Mouse (Mus musculus) neural tube, embryonic 12.5 days (tissue): ENCODE data around the gene Trafd1. TPM values are rescaled to one million over a fixed set of nuclear protein-coding genes. Genes with fewer than 3 reads are reported as not detected.

ENCODE experiments used
- ATAC-seq: fragments of 200-750 bp; cut with Nextera tagmentation; 2 replicates; pipeline ENCODE4 v1.8.0; 2017; ENCODE audit warnings: low read depth, mild to moderate bottlenecking, moderate TSS enrichment, moderate library complexity; ENCODE audit not compliant: low FRiP score
- H3K27ac ChIP-seq: fragments of 300-500 bp; sonication (generic); 2 replicates; pipeline ENCODE4 v1.5.1; 2016
- H3K27me3 ChIP-seq: fragments of 300-500 bp; sonication (generic); replicated peaks from 2 replicates; pipeline ENCODE4 v1.6.1; 2016; ENCODE audit warnings: mild to moderate bottlenecking
- H3K36me3 ChIP-seq: fragments of 300-500 bp; sonication (generic); 2 replicates; pipeline ENCODE4 v1.6.1; 2016; ENCODE audit warnings: mild to moderate bottlenecking
- H3K4me1 ChIP-seq: fragments of 300-500 bp; sonication (generic); 2 replicates; pipeline ENCODE4 v1.6.1; 2016
- H3K4me2 ChIP-seq: fragments of 300-500 bp; sonication (generic); replicated peaks from 2 replicates; pipeline ENCODE4 v1.6.1; 2016; ENCODE audit warnings: mild to moderate bottlenecking
- H3K4me3 ChIP-seq: fragments of 300-500 bp; sonication (generic); 2 replicates; pipeline ENCODE4 v1.5.1; 2016
- H3K9ac ChIP-seq: fragments of 300-500 bp; sonication (generic); 2 replicates; pipeline ENCODE4 v1.6.1; 2016; ENCODE audit warnings: mild to moderate bottlenecking
- H3K9me3 ChIP-seq: fragments of 300-500 bp; sonication (generic); 2 replicates; pipeline ENCODE4 v1.6.1; 2016; ENCODE audit warnings: mild to moderate bottlenecking
- WGBS: fragments of 180-500 bp; shearing (Covaris S2); methylation state at CpG from one replicate; pipeline ENCODE4 v1.1.7; 2016; 5-methylcytosine and 5-hydroxymethylcytosine counted together
- polyA plus RNA-seq: library from polyadenylated mRNA; unstranded; fragments of >200 nt; fragmentation: Nextera tagmentation; extraction: Ambion mirVana; gene quantifications from 2 replicates; pipeline ENCODE4 v1.2.1, GENCODE M21; 2016

Trafd1 gene
- polyA plus RNA-seq, 1 experiment from 2014 or later: 116 TPM

- ATAC-seq: peak; percentile 96
- peaks cover 10% of the 10 kb centered on the region; the same call in 1 of the 2 replicates for H3K36me3 ChIP-seq
- WGBS: 10% methylated on average over 53 of the region's 53 CpGs
Observed at GRCm38 (mm10) chr5:121397187-121398145, 12.0 kb upstream of the Trafd1 start, which contains the start of gene Naa25. Gene Naa25 (plus strand): TSS chr5:121397936.

GRCm38 (mm10) chr5:121395621-121396020 is 10.2 kb upstream of the Trafd1 start:
- Histone ChIP-seq H3K27ac (no peak overlapping the region), H3K36me3 (peaks cover 1% of the 10 kb centered on the region; the same call in 1 of the 2 replicates), H3K4me2 (no peak overlapping the region), H3K4me3 (no peak overlapping the region), H3K9ac (no peak overlapping the region), H3K4me1 (peaks cover 19% of the 10 kb centered on the region), H3K9me3 (no peaks in the 10 kb centered on the region), H3K27me3 (no peaks in the 10 kb centered on the region)
- WGBS: 84% methylated on average over 5 of the region's 5 CpGs
- ATAC-seq: no peak

More at GRCm38 (mm10) chr5:121397187-121398145, 12.0 kb upstream of the Trafd1 start, which contains the start of gene Naa25:
- no peaks in the 10 kb centered on the region for H3K9me3 ChIP-seq
- peak within 1 kb of the TSS; percentile 20; the same call in 1 of the 2 replicates for H3K27ac ChIP-seq
- H3K4me3 ChIP-seq: peak within 1 kb of the TSS; percentile 92
- H3K9ac ChIP-seq: peak within 1 kb of the TSS; percentile 87
- no peaks in the 10 kb centered on the region for H3K27me3 ChIP-seq
- H3K4me2 ChIP-seq: peak within 1 kb of the TSS; percentile 93
- H3K4me1 ChIP-seq: peaks cover 19% of the 10 kb centered on the region

GRCm38 (mm10) chr5:121393402-121393801 is 8.0 kb upstream of the Trafd1 start:
- Histone ChIP-seq H3K4me1 (peaks cover 7% of the 10 kb centered on the region), H3K9ac (no peak overlapping the region), H3K4me2 (no peak overlapping the region), H3K9me3 (no peaks in the 10 kb centered on the region), H3K27me3 (no peaks in the 10 kb centered on the region), H3K27ac (no peak overlapping the region), H3K4me3 (no peak overlapping the region), H3K36me3 (no peaks in the 10 kb centered on the region)
- 83% methylated on average over 3 of the region's 3 CpGs for WGBS
- ATAC-seq: no peak

- Histone ChIP-seq H3K4me3 (no peak overlapping the region), H3K27ac (no peak overlapping the region), H3K9ac (no peak overlapping the region), H3K36me3 (no peaks in the 10 kb centered on the region), H3K9me3 (no peaks in the 10 kb centered on the region), H3K27me3 (no peaks in the 10 kb centered on the region), H3K4me1 (peaks cover 6% of the 10 kb centered on the region; the same call in 1 of the 2 replicates), H3K4me2 (no peak overlapping the region)
- WGBS: 58% methylated on average over 16 of the region's 16 CpGs
- ATAC-seq: no peak
Observed at GRCm38 (mm10) chr5:121392667-121393380, 7.4 kb upstream of the Trafd1 start.

GRCm38 (mm10) chr5:121389691-121390090 is 4.3 kb upstream of the Trafd1 start:
- Histone ChIP-seq H3K4me3 (no peak overlapping the region), H3K27me3 (no peaks in the 10 kb centered on the region), H3K27ac (no peak overlapping the region), H3K36me3 (no peaks in the 10 kb centered on the region), H3K9ac (no peak overlapping the region), H3K4me1 (peaks cover 6% of the 10 kb centered on the region), H3K9me3 (no peaks in the 10 kb centered on the region), H3K4me2 (no peak overlapping the region)
- ATAC-seq: no peak

- H3K27me3 ChIP-seq: no peaks in the 10 kb centered on the region
- no peaks in the 10 kb centered on the region for H3K9me3 ChIP-seq
- no peak overlapping the region for H3K27ac ChIP-seq
- H3K4me3 ChIP-seq: no peak overlapping the region
- no peak for ATAC-seq
- H3K9ac ChIP-seq: no peak overlapping the region
- WGBS: 57% methylated on average over 7 of the region's 7 CpGs
- no peaks in the 10 kb centered on the region for H3K36me3 ChIP-seq
- no peak overlapping the region for H3K4me2 ChIP-seq
- H3K4me1 ChIP-seq: peaks cover 11% of the 10 kb centered on the region
Observed at GRCm38 (mm10) chr5:121389106-121389505, 3.7 kb upstream of the Trafd1 start.

GRCm38 (mm10) chr5:121387126-121387525 is 1.7 kb upstream of the Trafd1 start:
- peaks cover 11% of the 10 kb centered on the region for H3K4me1 ChIP-seq
- WGBS: 73% methylated on average over 4 of the region's 4 CpGs
- H3K9me3 ChIP-seq: no peaks in the 10 kb centered on the region
- H3K27ac ChIP-seq: no peak overlapping the region
- no peak overlapping the region for H3K4me3 ChIP-seq
- no peak overlapping the region for H3K4me2 ChIP-seq
- H3K27me3 ChIP-seq: no peaks in the 10 kb centered on the region
- no peak overlapping the region for H3K9ac ChIP-seq
- peaks cover 5% of the 10 kb centered on the region; the same call in 1 of the 2 replicates for H3K36me3 ChIP-seq
- no peak for ATAC-seq

- 35% methylated on average over 22 of the region's 22 CpGs for WGBS
- H3K27ac ChIP-seq: no peak overlapping the region
Observed at GRCm38 (mm10) chr5:121386120-121386909, 883 bp upstream of the Trafd1 start.

GRCm38 (mm10) chr5:121384757-121385460 is 523 bp downstream of the Trafd1 start:
- ATAC-seq: peak; percentile 68

More at GRCm38 (mm10) chr5:121386120-121386909, 883 bp upstream of the Trafd1 start:
- ATAC-seq: no peak
- Histone ChIP-seq H3K4me3 (peak overlapping the region; percentile 84), H3K27me3 (no peaks in the 10 kb centered on the region), H3K4me2 (peak overlapping the region; percentile 68), H3K9ac (0 out of 2 replicates have a peak overlapping the region, but pooled peaks have one; percentile 88), H3K4me1 (peaks cover 11% of the 10 kb centered on the region), H3K36me3 (peaks cover 11% of the 10 kb centered on the region), H3K9me3 (no peaks in the 10 kb centered on the region)

GRCm38 (mm10) chr5:121383857-121384756 is 1.3 kb downstream of the Trafd1 start:
- H3K9me3 ChIP-seq: no peaks in the 10 kb centered on the region
- peak overlapping the region; percentile 88 for H3K9ac ChIP-seq
- no peak for ATAC-seq
- H3K4me2 ChIP-seq: peak overlapping the region; percentile 68
- H3K36me3 ChIP-seq: peaks cover 31% of the 10 kb centered on the region
- 56% methylated on average over 10 of the region's 10 CpGs for WGBS
- H3K4me1 ChIP-seq: peaks cover 11% of the 10 kb centered on the region
- no peak overlapping the region for H3K27ac ChIP-seq
- H3K4me3 ChIP-seq: peak overlapping the region; percentile 84
- no peaks in the 10 kb centered on the region for H3K27me3 ChIP-seq

More at GRCm38 (mm10) chr5:121384757-121385460, 523 bp downstream of the Trafd1 start:
- Histone ChIP-seq H3K9ac (peak overlapping the region; percentile 88), H3K9me3 (no peaks in the 10 kb centered on the region), H3K27me3 (no peaks in the 10 kb centered on the region), H3K4me2 (peak overlapping the region; percentile 68), H3K4me3 (peak overlapping the region; percentile 84), H3K4me1 (peaks cover 11% of the 10 kb centered on the region), H3K27ac (peak overlapping the region; percentile 76), H3K36me3 (peaks cover 23% of the 10 kb centered on the region)
- 4% methylated on average over 45 of the region's 47 CpGs for WGBS
